ENCODE assay signal across 7 mouse cellular contexts in genomic region chr6:119480706-119481331, GRCm38 (mm10). TPM values are rescaled to one million over a fixed set of nuclear protein-coding genes. Genes with fewer than 3 reads are reported as not detected.
DNase-seq lines count a peak whose midpoint lies in the region; ATAC-seq and TF ChIP-seq lines count a peak whose summit lies in the region.

No protein-coding gene starts in this region.

- DNase-seq in ES-E14 (ENCODE audit: low read depth, low spot score): no peak
- peak; percentile 31 to 56 for DNase-seq in left cerebral cortex, postnatal 36 days (ENCODE audit: low spot score in 2 of 2)
- DNase-seq in mesoderm, embryonic 11.5 days (ENCODE audit: low read depth, low spot score): peak; percentile 32

- H3K4me3 ChIP-seq in C2C12 (ENCODE audit: insufficient read depth, poor library complexity, severe bottlenecking) (peak overlapping the region; percentile 83), ES-E14 (ENCODE audit: insufficient read depth in 1 of 2, low read depth in 1 of 2, low read length in 2 of 2, poor library complexity in 1 of 2, severe bottlenecking in 1 of 2) (peak overlapping the region; percentile 79 to 93)
- H3K4me3 ChIP-seq in heart, embryonic 14.5 days (ENCODE audit: control insufficient read depth in 1 of 2, insufficient read depth in 1 of 2, low read depth in 1 of 2, low read length in 2 of 2): peak overlapping the region; percentile 81 to 86
- H3K4me3 ChIP-seq in stomach, embryonic 15.5 days (replicated peaks): peak overlapping the region; percentile 82

- no peaks in the 10 kb centered on the region for H3K27me3 ChIP-seq in C2C12 (ENCODE audit: control insufficient read depth, insufficient read depth, insufficient read length)
- no peaks in the 10 kb centered on the region for H3K27me3 ChIP-seq in heart, embryonic 14.5 days (ENCODE audit: control insufficient read depth, insufficient read depth, low read length)
- H3K27me3 ChIP-seq in stomach, embryonic 15.5 days (replicated peaks): no peaks in the 10 kb centered on the region

- peak overlapping the region; percentile 77 for H3ac ChIP-seq in C2C12 (ENCODE audit: control insufficient read depth, insufficient read length, low read depth)

- H3K27ac ChIP-seq in ES-E14 (ENCODE audit: insufficient read depth, low read depth, low read length, poor library complexity, severe bottlenecking): no peak overlapping the region
- peak overlapping the region; percentile 96 to 98 for H3K27ac ChIP-seq in heart, embryonic 14.5 days (replicated peaks in 1 of 2; ENCODE audit: control insufficient read depth in 1 of 2, insufficient read depth in 1 of 2, low read depth in 2 of 2, low read length in 2 of 2)
- peak overlapping the region; percentile 98 for H3K27ac ChIP-seq in stomach, embryonic 15.5 days

- peak overlapping the region; percentile 97 for H3K9ac ChIP-seq in ES-E14 (ENCODE audit: insufficient read depth, low read depth, low read length, poor library complexity, severe bottlenecking)
- H3K9ac ChIP-seq in heart, embryonic 14.5 days (ENCODE audit: low read length): peak overlapping the region; percentile 82
- peak overlapping the region; percentile 69 for H3K9ac ChIP-seq in stomach, embryonic 15.5 days

- in situ Hi-C loops in ES-E14 (cut with MboI; ENCODE audit: low sequenced_read_pairs in 2 of 2, unreplicated experiment in 2 of 2): loop anchor here (10.0 to 25.0 kb wide), 3 partner anchors 431 to 714 kb away; partner anchors contain the start of gene Rad52 (in 2 of the 2)

- peaks cover 36% of the 10 kb centered on the region for H3K79me3 ChIP-seq in C2C12 (ENCODE audit: low read depth)

- peaks cover 2 to 5% of the 10 kb centered on the region in 2 experiments; a peak in 2 of 4 replicates for H3K4me1 ChIP-seq in ES-E14 (ENCODE audit: control insufficient read depth in 2 of 2, insufficient read depth in 2 of 2, low read length in 2 of 2, poor library complexity in 1 of 2)
- H3K4me1 ChIP-seq in heart, embryonic 14.5 days (ENCODE audit: control insufficient read depth in 2 of 2, insufficient read depth in 2 of 2, low read length in 2 of 2): peaks cover 13 to 37% of the 10 kb centered on the region in 2 experiments
- H3K4me1 ChIP-seq in stomach, embryonic 15.5 days: peaks cover 31% of the 10 kb centered on the region

- WGBS in heart, embryonic 14.5 days: 1% methylated on average over 33 of the region's 33 CpGs
- WGBS in stomach, embryonic 15.5 days: 1% methylated on average over 33 of the region's 33 CpGs

- 0 out of 2 replicates have a peak, but pooled peaks have one; percentile 9 for ATAC-seq in common myeloid progenitor, adult 5-6 weeks (replicated peaks; ENCODE audit: low read depth, poor library complexity, severe bottlenecking)
- no peak for ATAC-seq in heart, embryonic 14.5 days (ENCODE audit: insufficient number of reproducible peaks, insufficient read depth, low FRiP score, low read depth)
- ATAC-seq in stomach, embryonic 15.5 days (ENCODE audit: insufficient read depth, low FRiP score, low read depth): no peak

- H3K79me2 ChIP-seq in C2C12 (ENCODE audit: control insufficient read depth, insufficient read depth): peaks cover 53% of the 10 kb centered on the region

- H3K4me2 ChIP-seq in heart, embryonic 14.5 days (ENCODE audit: low read length): peak overlapping the region; percentile 97
- peak overlapping the region; percentile 97 for H3K4me2 ChIP-seq in stomach, embryonic 15.5 days

- TF ChIP-seq CTCF in C2C12 (IDR thresholded peaks at IDR 0.05; ENCODE audit: control insufficient read depth, insufficient read depth, insufficient read length): no peak

- intact Hi-C loops in left cerebral cortex, postnatal 36 days (cut with DNase I): loop anchor here (5.0 to 10.0 kb wide), 2 partner anchors 421 to 554 kb away; partner anchors contain the start of genes Rad52 and Wnk1

- H3K36me3 ChIP-seq in C2C12 (ENCODE audit: control insufficient read depth, insufficient read depth): peaks cover 24% of the 10 kb centered on the region
- H3K36me3 ChIP-seq in ES-E14 (ENCODE audit: control insufficient read depth, insufficient read depth, low read length, poor library complexity, severe bottlenecking): peaks cover 13% of the 10 kb centered on the region
- H3K36me3 ChIP-seq in heart, embryonic 14.5 days (ENCODE audit: control insufficient read depth, insufficient read depth, low read length): peaks cover 13% of the 10 kb centered on the region
- no peaks in the 10 kb centered on the region for H3K36me3 ChIP-seq in stomach, embryonic 15.5 days

- H3K9me3 ChIP-seq in ES-E14 (ENCODE audit: control insufficient read depth, insufficient read depth, low read depth, low read length): no peaks in the 10 kb centered on the region
- H3K9me3 ChIP-seq in heart, embryonic 14.5 days (ENCODE audit: control insufficient read depth, low read length): no peaks in the 10 kb centered on the region
- no peaks in the 10 kb centered on the region for H3K9me3 ChIP-seq in stomach, embryonic 15.5 days

TF ChIP-seq in C2C12, 6 proteins besides CTCF, POLR2A, EP300 and RAD21:
- TF ChIP-seq FOSL1 (IDR thresholded peaks at IDR 0.05; ENCODE audit: insufficient read depth, low read length, poor library complexity, severe bottlenecking) (no peak), MYOG (IDR thresholded peaks at IDR 0.05; ENCODE audit: control insufficient read depth, extremely low read depth, insufficient read length) (no peak), MYOD1 (IDR thresholded peaks at IDR 0.05; ENCODE audit: control insufficient read depth, insufficient read length, low read depth) (no peak), USF1 (IDR thresholded peaks at IDR 0.05; ENCODE audit: low read depth) (no peak), CEBPB (IDR thresholded peaks at IDR 0.05; ENCODE audit: low read depth) (no peak), MAX (IDR thresholded peaks at IDR 0.05) (no peak)

TF ChIP-seq in ES-E14, 5 proteins besides CTCF, POLR2A, EP300 and RAD21:
- no peak for TF ChIP-seq MAFK (IDR thresholded peaks at IDR 0.05; ENCODE audit: insufficient read depth, low read depth, low read length)
- TF ChIP-seq HCFC1 (IDR thresholded peaks at IDR 0.05; ENCODE audit: borderline replicate concordance, insufficient read depth, low read length): no peak
- no peak for TF ChIP-seq CHD2 (IDR thresholded peaks at IDR 0.05; ENCODE audit: low read depth, low read length)
- no peak for TF ChIP-seq ZNF384 (IDR thresholded peaks at IDR 0.05; ENCODE audit: low read depth, low read length)
- TF ChIP-seq ZC3H11A (IDR thresholded peaks at IDR 0.05; ENCODE audit: borderline replicate concordance, low read depth, low read length): no peak
TF ChIP-seq in ES-E14: peak in this region for 0.

RNA-seq across cellular contexts. Expression of gene Fbxl14, which starts 1.4 kb away (rescaled TPM):
- polyA plus RNA-seq in C2C12 (2012; fragmentation: generic; extraction: Trizol): 22.7 TPM
- 44.1 and 47.9 TPM in 2 replicates for total RNA-seq in ES-E14 (2012; rRNA removed)
- total RNA-seq in common myeloid progenitor, adult 5-6 weeks (2017): 39.2 and 48.1 TPM in 2 replicates
- 3.0 and 4.4 TPM in 2 replicates for polyA plus RNA-seq in heart, embryonic 14.5 days (2014; fragmentation: Nextera tagmentation; extraction: Ambion mirVana)
- total RNA-seq in left cerebral cortex, postnatal 36 days (2021): 10 to 100 TPM; 31.8 to 35.5 TPM
- 4.3 and 4.8 TPM in 2 replicates for polyA plus RNA-seq in stomach, embryonic 15.5 days (2015; fragmentation: Nextera tagmentation; extraction: Ambion mirVana)
